Mouse (Mus musculus) urinary bladder, postnatal 36 days (tissue): ENCODE results near the gene Ulk4.

Source experiments
- DNase-seq, 2 experiments: peaks; one replicate each; pipeline ENCODE4 v3.0.0; 2022; ENCODE audit warnings: low spot score in 2 of 2, mixed read lengths in 1 of 2

The Ulk4 gene

DNA sequence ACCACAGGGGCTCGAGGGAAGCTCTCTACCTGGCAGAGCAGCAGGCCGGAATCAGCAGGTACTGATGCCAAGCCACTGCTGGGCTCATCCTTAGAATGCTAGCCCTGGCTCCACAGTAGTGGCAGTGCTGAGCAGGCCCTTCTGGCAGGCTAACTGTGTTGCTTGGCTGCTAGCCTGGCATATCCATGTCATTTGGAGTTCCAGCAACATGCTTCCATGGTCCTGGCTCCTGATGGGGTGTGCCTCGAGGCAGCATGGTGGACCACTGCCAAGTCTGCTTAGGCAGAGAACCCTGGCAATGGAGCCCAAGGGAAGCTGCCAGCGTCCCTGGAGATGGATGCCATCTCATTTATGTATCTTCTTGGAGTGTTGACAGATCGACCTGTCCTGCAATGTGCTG, 169.4 kb downstream of the Ulk4 start:
- no peak for DNase-seq

DNA sequence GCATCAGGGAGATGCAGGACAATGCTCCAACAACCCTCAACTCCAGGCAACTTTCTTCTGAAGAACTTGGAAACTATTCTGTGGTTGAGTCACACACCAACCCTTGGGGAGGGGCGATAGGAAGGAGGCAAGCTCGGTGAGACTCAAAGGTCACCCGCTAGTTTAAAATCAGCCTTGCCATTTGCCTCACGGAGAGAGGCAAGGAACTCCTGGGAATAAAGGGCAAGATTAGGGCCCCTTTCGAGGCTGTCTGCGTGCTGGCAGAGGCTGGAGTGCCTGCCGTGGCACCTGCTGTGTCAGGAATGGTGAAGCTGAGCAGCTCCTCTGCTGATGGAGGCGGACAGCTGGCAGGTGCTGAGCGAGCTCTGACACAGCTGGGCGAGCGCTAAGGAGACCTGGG, 169.9 kb downstream of the Ulk4 start:
- no peak for DNase-seq

DNA sequence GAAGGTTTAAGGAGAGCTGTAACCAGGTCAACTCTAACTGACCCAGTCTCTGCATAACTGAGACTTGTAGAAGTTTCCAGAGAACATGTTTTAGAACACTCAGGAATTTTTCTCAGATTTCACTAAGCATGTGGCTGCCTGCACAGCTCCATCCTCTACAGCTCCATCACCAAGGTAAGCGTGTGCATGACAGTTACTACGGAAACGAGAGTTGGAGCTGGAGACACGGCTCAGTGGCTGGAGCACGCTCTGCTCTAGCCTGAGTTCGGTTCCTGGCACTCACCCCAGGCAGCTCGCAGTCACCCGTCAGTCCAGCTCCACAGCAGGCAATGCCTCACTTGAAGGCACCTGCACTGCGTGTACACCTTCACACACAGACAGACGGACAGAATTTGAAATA, 175.5 kb downstream of the Ulk4 start:
- DNase-seq = no peak

DNA sequence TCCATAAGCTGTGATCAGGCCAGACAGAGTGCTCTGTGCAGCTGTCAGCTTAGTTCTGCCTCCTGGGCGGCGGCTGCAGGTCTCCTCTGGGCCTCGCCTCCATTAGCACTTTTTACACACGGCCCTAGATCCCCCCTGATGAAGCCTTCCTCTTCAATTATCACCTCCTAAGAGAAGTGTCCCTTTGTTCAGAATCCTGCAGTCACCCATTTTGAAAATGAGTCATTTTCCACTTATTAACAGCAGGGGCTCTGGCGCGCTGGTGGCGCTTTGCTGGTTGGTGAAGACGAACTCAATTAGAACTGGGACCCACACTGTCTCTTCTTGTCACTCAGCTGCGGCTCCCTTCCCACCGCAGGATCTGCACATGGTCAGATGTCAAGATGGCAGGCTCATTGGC, 177.5 kb downstream of the Ulk4 start:
- no peak for DNase-seq

DNA sequence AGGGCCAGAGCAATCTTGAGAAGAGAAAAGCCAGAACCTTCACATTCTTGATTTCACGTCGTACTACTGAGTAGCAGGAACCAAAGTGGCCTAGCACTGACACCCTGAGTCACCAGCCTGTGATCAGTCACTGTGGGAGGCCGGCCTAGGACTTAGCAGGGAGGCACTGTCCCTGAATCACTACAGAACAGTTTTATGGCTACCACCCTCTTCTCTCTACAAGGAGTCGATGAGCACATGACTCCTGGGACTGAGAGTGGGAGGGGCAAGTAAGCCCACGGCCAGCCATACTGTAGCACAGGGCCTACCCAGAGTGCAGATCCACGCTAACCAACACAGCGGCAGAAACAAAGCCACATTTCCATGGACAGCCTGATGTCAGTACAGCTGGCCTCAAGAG, 183.2 kb downstream of the Ulk4 start:
- DNase-seq = no peak

DNA sequence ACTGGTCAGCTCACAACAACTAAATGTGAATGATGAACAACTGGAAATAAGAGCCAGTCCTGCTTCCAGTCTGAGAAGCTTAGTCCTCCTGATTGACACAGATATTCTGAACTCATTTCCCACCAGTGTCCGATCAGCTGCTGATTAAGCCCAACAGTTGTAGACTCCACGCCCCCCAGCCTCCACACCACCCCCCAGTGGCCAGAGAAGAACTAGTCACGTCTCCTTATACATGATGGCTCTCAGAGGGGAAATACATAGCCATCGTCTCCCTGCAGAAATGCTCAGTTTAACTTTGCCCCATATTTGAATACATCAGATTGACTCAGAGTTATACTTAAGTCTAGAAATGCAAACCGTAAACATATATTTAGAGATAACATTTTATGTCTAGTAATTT, 184.4 kb downstream of the Ulk4 start:
- DNase-seq = no peak

DNA sequence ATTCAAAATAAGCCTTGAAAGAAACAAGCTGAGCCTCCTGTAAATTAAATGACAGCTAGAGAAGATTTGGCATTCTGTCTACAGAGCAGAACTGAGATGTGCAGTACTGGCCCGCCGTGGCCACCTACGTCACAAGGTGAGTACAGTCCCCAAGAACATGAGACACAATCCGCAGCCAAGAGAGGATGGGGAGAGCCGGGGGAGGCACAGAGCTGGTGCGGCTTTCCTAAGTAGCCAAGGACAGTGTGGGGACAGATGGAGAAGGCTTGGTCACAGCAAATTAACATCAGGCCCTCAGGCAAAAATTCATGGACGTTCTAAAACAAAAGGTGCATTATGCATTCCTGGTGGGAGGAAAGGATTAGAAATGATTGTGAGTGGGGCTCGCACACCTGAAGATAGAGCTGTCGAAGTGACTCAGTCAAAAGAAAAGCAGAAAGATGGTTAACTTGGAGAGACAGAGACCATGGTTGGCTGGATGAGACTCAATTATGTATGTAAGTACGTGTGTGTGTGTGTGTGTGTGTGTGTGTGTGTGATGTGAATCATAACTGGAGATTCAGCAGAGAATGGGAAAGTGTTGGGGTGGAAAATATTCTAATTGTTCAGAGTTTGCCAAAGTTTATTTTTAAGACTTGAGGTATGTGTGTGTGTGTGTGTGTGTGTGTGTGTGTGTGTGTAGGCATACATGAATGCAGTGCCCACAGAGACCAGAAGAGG, 185.8 kb downstream of the Ulk4 start:
- no peak for DNase-seq

DNA sequence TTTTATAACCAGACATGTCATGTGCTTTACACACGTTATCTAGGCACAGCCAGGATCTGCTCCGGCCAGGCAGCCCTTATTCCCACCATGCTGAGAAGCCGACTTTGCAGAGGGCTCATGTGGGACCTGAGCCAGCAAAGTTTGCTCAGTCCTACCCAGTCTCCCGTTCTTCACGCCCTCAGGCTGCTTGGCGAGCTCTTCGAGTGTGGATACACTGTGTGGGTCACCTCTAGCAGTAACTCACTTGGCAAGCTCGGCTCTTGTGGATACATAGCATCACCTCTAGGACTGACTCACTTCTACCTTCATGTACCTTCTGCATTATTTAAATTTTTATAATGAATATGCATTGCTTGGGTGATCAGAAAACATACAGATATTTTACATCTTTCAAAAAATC, 189.3 kb downstream of the Ulk4 start:
- no peak for DNase-seq

DNA sequence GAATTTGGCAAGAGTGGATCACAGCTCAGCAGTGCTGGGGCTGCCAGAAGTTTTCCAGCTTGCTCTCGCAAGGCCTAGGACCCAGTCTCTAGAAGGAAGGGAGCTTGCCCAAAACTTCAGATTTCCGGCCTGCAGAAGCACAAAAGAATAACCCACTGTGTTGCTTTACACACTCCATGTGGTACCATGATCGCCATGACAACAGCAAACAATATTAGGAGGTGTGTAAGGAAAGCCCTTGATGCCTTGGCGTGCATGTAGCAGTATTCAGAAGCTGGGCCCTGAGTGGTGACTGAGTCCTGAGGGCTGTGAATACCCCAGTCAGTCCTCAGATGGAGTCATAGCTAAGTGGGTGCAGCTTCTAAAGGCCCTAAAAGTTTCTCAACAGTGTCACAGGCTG, 192.8 kb downstream of the Ulk4 start:
- DNase-seq = no peak

DNA sequence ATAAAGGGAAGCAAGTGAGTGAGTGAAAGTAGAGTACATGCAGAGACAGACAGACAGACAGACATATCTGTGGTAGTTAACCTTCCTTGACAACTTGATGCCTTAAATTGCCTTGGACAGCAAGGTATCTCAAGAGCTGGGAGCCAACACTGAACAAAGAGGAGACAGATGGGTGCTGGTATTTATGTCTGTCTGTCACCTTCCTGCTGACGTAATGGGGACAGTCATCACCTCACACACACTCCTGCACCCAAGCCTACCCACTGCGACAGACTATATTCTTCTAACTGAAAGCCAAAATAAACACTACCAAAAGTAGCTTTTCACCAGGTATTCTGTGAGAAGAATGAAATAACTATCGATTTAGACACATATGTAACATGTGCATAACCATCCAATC, 196.2 kb downstream of the Ulk4 start:
- DNase-seq = no peak

DNA sequence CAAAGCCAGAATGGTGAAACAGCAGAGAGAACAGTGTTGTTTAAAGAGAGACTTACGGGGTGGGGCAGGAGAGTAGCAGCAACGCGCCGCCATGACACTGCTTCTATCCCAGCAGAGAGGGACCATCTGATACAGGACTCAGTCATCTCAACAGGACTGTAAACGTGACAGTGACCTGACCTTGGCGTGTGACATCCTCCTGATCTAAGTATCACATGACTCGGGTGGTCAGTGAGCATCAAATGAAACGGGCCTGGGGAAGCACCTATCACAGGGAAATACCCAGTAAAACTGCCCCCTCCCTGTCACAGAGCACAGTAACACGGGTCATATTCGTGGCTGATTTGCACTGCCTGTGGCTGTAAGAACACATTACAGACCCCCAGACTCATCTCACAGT, 196.6 kb downstream of the Ulk4 start:
- DNase-seq = no peak

DNA sequence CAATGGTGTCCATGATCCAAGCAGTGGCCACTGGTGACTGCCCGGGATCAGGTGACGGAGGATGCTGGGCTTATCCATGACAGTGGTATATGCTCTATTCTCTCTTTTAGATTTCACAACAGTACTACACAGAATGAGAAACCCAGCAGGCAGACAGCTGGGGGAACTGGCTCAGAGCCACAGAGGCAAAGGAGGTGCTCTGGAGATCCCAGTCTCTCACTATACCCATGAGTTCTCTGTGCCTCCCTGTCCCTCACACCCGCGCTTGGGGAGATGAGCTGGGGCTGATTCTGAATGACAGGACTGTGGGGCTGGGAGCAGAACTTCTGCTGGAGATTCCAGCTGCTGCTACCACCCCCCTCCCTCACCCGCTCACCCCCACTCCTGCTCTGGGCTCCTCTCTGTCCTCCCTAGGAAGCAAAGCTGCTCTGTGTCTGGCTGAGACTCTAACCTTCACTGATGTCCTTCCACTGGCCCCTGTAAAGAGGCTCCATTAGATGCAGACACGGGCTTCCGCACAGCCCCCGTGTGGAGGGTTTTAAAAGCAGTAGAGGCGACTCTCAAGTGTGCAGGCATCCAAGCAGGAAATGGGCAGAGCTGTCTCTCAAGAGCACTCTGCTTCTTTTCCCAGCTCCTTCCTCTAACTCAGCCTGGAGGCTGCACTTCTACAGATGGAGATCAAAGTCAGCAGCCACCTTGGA, 197.5 kb downstream of the Ulk4 start:
- DNase-seq = no peak

DNA sequence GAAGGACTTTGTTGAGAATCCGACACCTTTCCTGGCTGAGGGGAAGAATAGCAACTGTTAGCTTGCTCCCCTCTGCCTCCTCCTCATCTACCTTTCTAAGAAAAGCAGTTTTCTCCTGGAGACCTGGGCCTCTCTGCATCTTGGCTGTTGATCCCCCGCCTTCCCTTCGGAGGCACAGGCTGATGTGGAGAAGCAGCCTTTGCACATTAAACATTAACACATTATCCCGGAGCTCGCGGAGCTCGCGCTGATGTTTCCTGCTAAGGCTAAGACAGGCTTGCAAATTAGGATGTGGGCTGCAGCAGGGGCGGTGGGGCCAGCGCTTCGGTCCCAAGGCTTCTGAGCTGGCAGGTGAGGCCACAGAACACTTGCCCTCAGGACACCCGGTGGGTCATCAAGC, 200.7 kb downstream of the Ulk4 start:
- DNase-seq = no peak

DNA sequence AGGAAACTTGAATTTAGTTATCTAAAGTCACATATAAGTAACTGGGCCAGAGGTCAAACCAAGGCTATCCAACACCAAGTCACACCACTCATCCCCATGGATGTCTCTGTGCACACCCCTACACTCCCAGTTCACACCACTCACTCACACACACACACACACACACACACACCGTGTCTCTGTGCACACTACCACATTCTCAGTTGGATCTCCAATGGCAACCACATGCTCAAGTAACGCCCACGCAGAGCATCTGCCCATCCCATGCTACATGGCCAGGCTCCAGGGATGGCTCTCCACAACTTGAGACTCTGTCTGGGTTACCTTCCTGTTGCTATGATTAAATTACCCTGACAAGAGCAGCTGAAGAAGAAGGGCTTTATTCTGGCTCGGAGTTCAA, 201.8 kb downstream of the Ulk4 start:
- DNase-seq = no peak

DNA sequence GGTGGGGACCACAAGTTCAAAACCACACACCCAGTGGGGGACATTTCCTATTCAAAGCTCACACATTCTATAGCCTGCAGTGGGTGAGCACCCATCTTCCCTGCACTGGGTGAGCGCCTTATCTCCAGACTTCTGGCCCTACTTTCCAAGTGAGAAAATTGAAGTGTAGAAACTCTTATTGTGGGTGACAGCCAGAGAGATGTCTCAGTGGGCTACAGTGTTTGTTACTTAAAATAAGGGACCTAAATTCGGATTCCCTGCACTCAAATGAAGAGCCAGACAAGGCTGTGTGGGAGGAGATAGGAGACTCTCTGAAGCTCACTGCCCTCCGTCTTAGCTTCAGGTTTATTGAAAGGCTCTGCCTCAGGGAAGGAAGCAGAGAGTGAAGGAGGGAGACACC, 202.3 kb downstream of the Ulk4 start:
- DNase-seq = no peak

DNA sequence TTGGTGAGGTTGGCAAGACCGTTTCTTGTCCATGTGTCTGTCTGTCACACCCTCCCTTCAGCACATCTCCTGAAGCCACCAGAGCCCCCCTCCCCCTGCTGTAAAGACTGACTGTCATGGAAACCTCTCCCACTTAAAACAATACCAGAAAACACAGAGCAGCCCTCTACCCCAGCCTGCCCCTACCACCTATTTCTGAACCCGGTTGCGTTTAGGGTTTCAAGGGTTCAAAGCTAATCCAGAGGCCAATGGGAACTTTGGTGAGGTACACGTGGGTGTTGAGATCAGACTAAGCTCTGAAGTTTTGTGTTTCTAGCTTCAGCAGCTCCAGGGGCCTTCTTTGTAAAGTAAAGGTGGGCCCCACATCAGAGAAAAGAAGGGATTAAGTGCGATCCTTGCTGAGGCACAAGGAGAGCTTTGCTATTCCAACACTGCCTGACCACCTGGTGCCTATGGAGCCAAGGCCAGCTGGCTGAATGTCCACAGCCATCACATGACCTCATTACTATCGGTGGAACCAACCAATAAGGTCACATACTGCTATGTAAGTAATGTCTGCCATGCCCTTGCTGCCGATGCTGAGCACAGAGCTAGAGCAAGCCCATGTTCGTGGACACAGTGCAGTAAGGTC, 204.8 kb downstream of the Ulk4 start:
- DNase-seq = no peak

DNA sequence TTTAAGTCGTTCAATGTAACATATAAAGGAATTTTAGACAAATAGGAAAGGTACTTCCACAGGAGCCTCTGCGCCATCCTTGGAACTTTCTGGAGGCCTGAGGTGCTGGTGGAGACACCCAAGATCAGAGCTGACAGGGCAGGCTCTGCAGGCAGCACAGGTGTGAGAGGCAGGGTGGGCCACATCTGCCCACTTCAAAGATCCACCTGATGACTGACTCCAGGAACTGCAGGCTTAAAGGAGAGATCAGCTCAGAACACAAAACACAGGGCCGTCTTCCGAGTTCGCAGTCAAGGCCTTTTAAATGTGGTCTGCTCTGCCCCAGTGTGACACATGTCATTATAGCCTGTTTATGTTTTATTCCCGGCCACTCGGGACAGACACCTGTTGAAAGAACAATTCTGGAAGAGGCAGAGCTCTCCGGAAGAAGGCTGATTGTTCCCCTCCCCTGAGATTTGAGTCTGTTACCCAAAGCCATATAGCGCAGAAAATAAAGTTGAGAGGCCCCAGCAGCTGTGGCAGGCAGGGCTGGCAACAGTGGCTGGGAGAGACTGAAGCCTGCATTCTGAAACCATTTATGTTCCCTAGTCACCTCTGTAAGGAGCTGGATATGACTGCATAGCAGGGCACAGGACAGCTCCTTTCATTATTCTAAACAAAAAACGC, 205.4 kb downstream of the Ulk4 start:
- DNase-seq = no peak

DNA sequence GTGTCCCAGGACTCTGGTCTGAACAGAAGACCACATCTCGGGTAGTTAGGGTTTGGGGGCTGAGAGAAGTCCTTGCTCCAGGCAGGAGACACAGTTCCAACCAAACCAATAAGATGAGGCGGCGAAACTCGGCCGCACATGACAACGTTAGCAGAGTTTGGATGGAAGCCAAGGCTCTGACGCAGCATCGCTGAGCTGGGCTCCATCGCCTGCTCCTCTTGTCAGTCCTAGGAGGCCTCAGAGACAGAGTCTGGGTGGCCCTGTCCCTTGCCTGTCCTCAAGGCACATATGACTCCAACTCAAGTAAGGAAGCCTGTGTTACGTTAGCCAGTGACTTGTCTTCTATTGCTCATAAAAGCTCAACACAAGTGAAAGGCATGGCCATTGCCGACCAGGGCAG, 205.9 kb downstream of the Ulk4 start:
- no peak for DNase-seq

DNA sequence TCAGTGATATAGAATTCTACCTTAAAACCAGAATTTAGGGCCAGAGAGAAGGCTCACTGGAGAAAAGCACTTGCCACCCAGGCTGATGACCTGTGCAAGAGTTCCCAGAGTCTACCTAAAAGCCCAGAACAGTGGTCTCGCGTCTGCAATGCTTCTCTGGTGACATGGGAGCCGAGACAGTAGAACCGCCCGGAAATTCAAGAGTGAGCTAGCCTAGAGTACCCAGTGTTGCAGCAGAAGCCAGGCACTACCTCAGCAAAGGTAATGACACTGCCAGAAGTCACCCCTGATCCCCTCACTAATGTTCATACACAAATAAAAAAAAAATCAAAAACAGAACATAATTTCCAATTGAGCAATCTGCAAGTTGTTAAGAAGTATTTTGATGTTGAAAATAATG, 208.9 kb downstream of the Ulk4 start:
- no peak for DNase-seq

DNA sequence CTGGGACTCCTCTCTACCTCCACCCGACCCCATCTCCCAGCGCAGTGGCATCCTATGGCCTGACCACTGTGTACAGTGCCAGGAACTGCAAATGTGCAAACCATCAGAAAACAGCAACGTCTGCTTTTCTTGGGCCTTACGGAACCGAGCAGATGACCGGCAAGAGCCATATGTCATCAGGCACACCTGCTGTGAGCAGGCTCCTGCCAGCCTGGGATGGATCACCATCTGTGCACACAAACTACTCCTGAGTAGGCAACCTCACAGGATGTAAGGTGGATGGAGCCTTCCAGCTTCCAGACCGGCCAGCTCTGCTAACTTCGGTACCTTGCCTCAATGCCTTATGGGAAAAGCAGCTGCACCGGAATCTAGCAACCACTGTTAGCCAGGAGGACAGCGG, 210.0 kb downstream of the Ulk4 start:
- no peak for DNase-seq

DNA sequence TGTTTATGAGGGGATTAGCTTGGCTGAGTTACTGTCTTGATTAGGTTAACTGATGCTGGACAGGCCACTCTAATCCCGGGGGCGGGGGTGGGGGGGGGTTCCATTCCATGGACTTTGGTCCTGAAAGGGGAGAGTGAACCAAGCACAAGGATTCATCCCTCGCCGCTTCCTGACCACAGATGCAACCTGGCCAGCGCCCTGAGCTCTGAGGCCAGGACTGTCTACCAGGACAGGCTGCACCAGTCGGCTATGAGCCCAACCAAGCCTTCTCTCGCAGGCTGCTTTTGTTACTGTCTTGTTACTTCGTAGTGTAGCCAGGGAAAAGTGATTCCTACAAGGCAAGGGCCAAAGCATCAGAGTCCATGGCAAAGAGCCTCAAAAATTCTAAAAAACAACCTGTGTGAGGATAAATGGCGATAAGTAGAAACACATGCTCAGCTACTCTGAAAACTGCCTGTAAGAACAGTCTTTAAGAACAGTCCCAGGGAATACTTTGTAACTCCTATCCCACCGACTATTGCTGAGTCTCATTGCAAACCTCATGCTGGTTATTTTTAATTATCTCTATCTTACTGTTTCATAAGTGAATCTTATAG, 211.5 kb downstream of the Ulk4 start:
- DNase-seq = no peak

DNA sequence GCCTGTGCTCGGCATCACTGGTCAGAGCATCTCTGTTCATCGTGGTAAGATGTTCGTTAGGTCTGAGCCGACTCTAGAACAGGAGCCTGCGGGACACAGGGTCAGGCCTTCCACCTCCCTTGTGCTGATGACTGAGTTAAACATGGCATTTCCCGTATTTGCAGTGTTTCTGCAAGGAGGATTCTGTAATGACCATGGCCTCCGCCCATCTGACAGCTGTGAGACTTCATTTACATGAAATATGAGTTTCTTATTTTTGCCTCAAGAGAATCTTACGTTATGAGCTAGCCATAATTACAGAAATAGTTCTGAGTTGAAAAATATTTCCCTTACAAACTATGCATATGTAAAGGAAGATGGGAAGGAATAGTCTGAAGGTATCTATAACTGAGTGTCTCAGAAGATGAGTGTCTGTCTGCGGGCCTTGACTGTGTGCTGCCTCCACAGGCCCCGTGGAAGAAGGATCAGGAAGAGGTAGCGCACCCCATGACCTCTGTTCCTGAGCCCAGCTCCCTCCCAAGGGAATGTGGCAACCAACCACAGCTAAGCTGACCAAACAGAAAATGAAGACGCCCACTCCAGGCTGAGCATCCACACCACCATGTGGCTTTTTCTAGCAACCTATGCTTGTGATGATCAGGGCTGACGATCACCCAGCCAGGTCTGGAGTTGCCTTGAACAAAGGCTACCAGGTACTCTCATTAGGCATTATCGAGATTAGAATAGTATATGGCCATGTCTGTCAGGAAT, 212.2 kb downstream of the Ulk4 start:
- DNase-seq = no peak
